Mouse (Mus musculus): ENCODE results near the gene Mtch1. TPM values are rescaled to one million over a fixed set of nuclear protein-coding genes. Genes with fewer than 3 reads are reported as not detected.

The Mtch1 gene
- total RNA-seq, 2 experiments from 2014 or later = 492 to 581 TPM

DNA sequence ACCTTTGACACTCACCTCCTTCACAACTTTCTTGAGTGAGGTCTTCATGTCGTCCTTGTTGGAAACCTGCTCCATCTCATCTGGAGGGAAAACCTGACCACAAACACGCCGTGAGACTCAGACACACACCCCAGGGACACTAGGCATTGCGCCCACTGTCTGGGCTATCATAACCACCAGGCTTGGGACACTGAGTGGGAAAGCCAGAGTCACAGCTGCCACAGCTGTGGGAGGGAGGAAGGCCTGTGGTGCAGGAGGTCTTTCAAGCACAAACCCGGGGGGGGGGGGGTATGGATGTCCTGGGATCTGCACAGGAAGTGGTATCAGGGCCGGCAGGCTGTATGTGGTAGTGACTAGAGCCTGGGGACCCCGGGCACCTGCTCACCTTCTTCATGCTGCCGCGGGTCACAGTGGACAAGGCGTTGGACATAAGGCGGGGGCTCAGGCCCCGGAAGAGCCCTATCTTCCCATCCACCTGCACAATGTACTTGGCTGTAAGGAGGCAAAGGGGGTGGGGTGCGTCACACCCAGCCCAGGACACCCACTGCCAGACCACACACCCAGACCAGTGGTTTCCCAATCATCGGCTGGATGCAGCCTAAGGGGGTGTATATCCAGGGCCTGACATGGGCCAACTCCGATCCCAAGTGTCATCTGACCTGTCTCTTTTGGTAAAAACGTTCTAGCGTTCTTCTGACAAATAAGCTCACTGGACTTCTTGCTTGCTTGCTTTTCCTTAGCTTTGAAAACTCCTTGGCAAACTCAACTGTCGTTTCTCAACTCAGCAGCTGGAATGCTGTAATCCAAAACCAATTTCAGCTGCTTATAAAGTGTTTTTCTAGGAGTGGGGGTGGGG, 7.1 kb downstream of the Mtch1 start:
- DNase-seq (ENCODE audit: low spot score in 2 of 2) = no peak
- intact Hi-C loops (cut with DNase I) = no loop called here

DNA sequence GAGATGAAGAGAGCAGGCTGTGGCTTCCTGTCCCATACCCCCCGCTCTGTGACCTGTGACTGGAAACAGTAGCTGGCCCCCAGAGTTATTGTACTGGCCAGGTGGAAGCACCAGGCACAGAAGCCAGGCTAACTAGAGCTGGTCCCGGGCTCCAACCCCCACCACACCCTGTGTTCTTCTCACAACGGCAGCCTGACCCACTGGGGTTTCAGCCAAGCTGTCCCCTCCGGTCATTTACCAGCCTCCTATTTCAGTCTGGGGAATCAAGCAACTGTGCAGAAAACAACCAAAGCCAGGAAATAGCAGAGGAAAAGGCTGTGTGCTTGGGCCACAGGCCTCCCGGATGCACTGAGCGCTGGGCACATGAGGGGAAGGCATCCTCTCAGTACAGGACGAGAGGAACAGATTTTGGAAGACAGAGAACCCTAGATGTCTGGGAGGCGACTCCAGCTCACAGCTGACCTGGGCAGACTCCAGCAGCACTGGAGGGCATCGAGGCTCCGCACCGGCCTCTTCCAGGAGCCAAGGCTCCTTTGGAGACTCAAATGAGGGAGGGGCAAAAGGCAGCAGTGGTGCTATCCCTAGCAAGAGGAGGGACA, 8.5 kb downstream of the Mtch1 start:
- intact Hi-C loops (cut with DNase I) = no loop called here
- DNase-seq (ENCODE audit: low spot score in 2 of 2) = no peak

DNA sequence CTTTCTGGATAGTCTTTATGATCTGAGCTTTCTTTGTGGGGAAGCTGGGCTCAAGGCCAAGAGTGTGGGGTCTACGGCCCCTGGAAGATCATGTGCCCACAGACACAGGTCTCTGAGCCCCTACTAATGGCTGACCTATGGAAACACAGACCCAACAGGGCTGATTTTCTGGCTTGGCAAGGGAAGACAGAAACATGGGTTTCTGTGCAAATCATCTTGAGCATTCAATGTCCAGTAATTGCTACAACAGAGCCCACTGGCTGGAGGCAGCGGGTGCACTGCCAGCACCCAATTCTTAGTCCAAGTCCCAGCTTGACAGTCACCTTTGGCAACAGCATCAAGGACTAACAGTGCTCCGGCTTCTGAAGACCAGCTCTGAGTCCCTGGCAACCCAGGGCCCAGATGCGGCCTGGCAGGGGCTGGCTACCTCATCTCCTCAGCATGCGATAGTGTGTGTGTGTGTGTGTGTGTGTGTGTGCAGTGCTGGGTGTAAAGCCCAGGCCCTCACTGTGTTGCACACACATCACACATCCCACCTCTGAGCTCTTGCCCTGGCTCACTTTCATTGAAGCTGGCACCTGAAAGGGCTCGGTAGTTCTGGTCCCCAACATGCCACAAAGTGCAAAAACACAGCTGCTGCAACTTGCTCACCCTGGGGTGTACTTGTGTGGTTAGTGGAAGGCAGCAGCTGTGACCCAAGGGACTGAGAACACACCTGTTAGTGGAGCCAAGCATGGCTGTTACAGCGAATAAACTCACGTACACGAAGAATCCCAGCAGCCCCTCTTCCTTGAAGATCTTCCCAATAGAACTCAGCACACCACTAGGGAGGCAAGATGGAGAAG, 9.5 kb downstream of the Mtch1 start:
- DNase-seq (ENCODE audit: low spot score in 2 of 2) = no peak
- intact Hi-C loops (cut with DNase I) = no loop called here

DNA sequence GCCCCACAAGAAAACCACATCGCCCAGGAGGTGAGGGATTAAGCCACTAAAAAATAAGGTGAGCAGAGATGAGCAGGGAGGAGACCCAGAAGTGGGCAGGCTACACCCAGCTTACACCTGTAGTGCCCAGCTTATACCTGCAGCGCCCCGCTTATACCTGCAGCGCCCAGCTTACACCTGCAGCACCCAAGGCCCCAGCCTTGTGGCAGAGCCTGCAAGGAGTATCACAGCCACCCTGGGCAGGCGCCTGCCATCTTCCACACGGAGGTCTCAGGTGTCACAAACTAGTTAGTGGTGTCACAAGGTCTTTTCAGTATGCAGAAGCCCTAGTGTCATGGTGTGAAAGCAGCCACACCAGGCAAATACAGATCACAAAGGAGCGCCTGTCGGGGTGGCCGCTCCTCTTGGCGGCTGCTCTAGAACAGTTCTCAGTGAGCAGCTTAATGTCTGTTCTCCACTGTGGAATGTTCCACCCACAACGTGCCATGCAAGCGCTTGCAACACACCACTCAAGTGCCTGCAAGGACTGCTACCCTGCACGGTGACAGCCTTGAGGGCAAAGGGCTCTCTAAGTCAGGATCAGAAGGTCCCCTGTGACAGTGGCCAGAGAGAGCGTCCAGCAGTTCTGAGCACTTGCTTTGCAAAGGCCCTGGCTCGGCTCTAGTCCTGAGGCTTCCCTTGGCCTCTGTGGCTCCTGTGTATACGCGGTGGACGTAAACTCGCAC, 11.3 kb downstream of the Mtch1 start:
- intact Hi-C loops (cut with DNase I) = no loop called here
- DNase-seq (ENCODE audit: low spot score in 2 of 2) = no peak

DNA sequence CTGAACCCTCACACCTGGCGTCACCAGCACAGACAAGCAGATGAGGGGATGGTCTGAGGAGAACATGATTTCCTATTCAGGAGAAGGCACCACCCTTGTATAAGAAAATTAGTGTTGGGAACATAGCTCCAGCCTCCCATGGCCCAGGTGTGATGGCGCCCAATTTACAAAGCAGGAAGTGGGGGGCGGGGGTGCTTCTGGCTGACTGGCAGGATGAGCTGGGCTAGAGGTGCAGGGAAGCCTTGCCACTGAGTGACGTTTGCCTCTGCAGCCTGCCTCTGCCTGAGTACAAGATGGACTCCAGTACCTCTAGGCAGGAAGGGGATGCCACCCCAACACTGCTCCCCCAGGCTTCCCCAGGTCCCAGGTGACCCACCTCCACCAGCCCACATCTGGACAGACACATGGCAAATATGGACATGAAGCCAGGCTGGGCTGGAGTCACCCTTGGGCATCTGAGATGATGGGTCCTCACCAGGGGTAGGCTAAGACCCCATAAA, 15.5 kb downstream of the Mtch1 start:
- intact Hi-C loops (cut with DNase I) = no loop called here
- DNase-seq (ENCODE audit: low spot score in 2 of 2) = no peak

DNA sequence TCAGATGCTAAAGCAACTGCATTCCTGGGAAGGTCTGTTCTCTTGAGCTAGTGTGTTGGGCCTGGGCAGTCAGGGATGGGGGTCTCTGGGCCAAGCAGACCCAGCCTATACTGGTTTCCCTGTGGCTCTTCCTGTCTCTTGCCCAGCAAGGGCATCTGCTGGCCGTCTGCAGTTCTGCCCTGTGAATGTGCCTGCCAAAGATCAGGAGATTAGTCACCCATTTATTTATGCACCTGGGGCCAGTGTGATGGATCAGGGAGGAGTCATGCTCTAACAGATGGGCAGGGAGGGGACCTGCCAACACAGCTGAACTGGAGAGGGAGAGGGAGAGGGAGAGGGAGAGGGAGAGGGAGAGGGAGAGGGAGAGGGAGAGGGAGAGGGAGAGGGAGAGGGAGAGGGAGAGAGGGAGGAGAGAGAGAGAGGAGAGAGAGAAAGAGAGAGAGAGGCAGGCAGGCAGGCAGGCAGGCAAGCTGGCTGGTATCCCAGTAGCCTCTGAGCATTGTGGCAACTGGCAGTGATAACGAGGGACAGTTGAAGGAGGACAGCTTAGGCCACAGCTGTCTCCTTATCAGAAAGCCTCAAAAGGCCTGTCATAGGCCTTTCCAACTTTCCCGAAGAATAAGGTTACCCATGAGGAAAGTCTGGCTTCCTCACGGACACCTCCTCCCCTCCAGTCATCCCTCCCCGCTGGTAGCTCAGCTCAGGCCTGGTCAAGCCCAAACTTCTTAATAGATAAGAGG, 16.9 kb downstream of the Mtch1 start:
- intact Hi-C loops (cut with DNase I) = no loop called here
- DNase-seq (ENCODE audit: low spot score in 2 of 2) = no peak

DNA sequence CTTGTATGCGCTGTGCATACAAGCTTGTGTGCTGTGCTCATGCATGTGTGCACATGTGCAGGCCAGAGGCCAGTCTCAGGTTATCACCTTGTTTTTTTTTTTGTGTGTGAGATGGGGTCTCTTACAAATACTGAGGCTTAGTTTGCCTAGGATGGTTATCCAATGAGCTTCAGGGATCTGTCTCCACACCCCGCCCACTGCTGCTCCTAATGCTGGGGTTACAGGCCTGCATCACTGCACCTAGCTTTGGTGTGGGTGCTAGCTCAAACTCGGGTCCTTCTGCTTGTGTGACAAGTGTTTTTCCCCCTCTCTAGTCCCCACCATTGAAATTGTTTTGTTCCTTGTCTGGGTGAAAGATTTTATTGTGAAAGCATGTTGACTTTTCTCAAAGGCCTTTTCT, 17.5 kb downstream of the Mtch1 start:
- intact Hi-C loops (cut with DNase I) = no loop called here

DNA sequence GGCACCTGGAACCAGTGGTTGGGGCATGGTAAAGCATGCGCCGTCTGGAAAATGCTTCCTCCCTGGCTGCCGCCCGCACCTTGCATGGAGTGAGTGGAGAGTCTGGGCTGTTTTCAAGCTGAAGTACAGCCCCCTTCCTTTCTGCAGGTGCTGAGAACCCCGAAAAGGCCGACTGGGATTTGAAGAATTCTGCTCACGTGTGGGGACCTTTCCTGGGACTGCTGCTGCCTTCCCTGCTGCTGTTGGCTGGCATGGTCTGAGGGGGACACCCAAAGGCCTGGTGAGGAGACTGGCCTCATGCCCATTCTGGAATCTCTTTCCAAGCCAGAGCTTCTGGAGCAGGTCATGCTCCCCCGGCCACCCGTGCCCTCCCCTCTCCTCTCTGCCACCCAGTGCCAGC, 20.0 kb downstream of the Mtch1 start:
- DNase-seq (ENCODE audit: low spot score in 2 of 2) = no peak
- intact Hi-C loops (cut with DNase I) = no loop called here

More for the DNA sequence above, 17.5 kb downstream of the Mtch1 start:
- DNase-seq (ENCODE audit: low spot score in 2 of 2) = no peak

DNA sequence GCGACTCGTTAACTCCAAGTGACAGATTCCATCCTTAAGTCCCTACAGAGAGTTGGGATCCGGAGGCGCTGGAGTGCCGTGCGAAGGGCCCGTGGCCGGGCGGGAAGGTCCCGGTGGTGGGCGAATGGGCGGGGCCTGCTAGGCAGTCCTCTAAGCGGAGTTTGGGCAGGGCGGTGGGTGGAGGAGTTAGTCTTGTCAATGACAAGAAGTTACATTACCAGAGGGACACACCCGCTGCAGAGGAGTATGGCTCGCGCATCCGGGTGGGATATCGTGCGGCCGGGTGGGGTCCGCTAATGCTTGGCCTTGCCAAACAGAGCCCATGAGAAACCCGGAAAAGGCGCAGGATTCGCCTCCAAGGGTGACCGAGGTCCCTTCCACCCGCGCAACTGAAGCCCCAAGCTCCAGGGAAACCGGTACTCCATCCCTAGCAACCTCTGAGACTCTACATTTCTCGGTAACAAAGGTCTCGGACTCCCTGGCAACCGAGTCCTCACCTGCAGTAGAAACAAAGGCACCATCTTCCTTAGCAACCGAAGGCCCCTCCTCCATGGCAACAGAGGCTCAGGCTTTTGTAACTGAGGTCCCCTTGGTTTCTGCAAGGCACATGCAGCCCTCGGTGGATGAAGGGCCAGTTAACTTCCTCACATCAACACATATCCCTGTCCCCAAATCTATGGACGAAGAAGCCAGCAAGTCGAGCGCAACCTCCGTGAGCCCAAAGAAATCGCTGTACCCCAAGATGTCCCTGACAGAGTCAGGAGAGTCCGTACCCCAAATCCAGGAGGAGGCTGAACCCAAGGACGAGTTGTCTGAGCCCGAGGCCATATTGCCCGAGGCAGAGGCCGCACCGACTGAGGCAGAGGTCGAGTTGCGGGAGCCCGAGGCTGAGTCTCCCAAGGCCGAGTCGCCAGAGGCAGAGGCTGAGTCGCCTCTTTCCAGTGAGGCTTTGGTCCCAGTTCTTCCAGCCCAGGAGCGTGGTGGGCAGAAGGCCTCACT, 20.9 kb downstream of the Mtch1 start:
- intact Hi-C loops (cut with DNase I) = no loop called here
- no peak for DNase-seq (ENCODE audit: low spot score in 2 of 2)

DNA sequence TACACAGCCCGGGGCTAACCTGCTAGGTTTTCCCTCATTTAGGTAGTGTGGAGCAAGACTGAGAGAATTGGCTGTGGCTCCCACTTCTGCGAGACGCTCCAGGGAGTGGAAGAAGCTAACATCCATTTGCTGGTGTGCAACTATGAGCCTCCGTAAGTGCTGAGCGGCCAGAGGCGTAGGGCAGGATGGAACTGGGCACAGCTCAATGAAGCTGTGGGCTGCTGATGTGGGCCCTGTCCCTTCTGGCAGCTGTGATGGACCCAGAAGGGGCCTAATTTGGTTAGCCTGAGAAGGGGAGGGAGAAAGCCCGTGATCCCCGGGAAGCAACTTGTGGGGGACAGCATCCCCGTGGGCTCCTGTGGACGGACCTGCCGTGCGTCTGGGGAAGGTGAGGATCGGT, 21.9 kb downstream of the Mtch1 start:
- intact Hi-C loops (cut with DNase I) = no loop called here
- DNase-seq (ENCODE audit: low spot score in 2 of 2) = no peak

DNA sequence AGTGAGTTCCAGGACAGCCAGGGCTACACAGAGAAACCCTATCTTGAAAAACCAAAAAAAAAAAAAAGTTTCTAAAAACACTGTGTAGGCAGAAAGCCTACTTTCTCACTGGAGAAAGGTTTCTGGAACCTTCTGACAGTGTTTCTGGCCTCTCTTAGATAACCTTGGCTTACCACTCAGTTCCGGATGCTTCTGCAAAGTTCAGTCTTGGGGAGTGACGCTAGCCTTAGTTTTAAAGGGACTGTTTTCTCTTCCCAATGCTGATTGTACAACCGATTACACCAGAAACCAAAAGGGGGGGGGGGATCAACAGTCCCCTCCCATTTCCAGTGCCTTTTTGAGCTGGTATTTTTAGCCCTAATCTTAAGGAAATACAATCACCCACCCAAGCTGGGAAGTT, 24.1 kb downstream of the Mtch1 start:
- no peak for DNase-seq (ENCODE audit: low spot score in 2 of 2)
- intact Hi-C loops (cut with DNase I) = no loop called here

DNA sequence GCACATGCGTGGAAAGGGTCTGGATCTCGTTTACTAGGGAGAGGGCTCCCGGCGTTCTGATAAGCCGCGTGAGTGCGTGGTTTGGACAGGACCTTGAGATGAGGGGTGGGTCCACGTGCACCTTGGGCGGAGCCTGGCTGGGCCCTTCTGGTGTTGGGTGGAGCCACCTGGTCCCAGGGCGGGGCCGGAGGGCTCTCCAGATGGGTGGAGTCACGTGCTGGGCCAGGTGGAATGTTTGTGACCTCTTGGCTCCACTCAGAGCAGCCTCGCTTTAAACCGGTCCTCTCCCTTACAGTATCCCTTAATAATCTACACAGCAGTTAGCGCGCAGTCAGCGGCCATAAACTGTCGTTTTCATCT, 25.2 kb downstream of the Mtch1 start:
- DNase-seq (ENCODE audit: low spot score in 2 of 2) = no peak
- intact Hi-C loops (cut with DNase I) = no loop called here

DNA sequence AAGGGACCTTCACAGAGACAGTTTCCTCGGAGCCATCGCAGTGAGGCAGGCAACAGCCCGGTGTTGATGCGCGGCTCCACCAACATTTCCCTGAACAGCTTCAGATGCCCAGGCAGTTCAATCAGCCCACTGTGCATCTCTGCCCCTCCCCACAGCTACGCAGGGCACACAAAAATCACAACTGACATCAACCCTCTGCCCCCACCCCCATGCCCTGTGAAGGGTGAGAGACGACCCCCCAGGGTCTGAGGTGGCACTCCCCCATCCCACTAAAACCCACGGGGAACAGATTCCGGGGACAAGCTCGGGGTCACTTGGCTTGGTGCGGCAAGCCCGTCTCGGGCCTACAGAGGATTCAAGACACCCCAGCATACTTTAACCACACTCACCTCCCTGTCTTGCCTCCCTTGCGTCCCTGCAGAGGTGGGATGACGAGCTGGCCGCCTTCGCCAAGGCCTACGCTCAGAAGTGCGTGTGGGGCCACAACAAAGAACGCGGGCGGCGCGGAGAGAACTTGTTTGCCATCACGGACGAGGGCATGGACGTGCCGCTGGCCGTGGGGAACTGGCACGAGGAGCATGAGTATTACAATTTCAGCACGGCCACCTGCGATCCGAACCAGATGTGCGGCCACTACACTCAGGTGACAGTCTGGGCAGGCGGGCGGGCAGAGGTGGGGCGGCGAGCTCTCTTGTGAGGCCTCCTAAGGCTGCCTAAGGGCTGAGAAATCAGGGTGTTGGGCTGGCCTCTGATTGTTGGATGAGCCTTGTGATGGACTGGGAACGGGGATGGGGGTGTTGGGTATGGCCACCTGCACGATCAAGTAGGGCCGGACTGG, 25.8 kb downstream of the Mtch1 start:
- intact Hi-C loops (cut with DNase I) = no loop called here
- no peak for DNase-seq (ENCODE audit: low spot score in 2 of 2)

DNA sequence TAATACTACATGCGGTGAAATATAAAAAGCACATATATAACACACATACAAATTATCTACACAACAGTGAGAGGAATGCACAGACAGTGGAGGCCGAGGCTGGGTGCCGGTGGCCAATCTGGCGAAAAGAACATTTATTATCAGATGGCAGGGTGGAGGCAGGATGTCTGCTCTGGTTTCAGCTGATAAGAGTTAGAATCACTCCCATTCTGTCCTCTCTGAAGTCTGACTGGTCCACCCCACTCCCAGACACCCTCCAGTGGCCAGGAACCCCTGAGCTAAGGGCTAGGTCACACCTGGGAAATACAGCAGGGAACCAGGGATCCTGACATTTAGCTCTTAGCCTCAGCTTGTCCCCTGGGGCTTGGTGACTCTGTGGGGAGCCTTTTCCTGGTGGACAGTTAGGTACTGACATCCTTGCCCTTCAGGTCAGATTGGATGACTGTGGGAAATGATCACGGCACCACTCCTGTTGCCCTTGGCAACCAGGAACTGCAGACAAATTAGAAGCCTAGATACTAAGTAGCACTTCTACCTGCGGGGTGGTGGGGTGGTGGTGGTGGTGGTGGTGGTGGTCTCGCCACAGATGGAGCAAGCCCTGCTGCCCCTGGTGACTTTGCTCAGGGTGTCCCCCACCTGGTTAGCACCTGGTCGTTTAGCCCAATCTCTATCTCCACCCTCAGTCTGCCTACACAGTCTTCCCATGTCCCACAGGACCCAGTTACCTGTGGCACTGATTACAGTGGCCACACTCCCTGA, 27.7 kb downstream of the Mtch1 start:
- intact Hi-C loops (cut with DNase I) = loop anchor here (5.0 kb wide), 1 partner anchor 42 kb away; the partner anchor contains the start of gene Fgd2
- no peak for DNase-seq (ENCODE audit: low spot score in 2 of 2)

DNA sequence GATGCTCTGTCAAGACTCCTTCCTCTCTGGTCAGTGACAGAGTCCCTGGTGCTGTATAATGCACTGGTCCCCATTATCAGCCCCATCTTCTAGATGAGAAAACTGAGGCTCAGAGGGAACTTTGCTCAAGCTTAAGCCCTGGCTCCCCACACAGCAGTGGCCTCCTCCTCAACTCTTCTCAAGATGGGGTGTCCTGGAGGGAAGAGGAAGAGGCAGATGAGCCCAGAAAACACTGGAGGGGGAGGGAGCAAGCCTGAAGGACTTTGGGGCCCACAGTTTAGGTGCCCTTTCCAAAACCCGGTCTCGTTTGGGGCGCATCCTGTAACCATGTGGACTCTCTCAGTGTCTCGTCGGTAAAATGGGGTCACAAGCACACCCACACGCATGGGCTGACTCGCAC, 28.3 kb downstream of the Mtch1 start:
- no peak for DNase-seq (ENCODE audit: low spot score in 2 of 2)
- intact Hi-C loops (cut with DNase I) = loop anchor here (5.0 kb wide), 1 partner anchor 43 kb away; the partner anchor contains the start of gene Fgd2

DNA sequence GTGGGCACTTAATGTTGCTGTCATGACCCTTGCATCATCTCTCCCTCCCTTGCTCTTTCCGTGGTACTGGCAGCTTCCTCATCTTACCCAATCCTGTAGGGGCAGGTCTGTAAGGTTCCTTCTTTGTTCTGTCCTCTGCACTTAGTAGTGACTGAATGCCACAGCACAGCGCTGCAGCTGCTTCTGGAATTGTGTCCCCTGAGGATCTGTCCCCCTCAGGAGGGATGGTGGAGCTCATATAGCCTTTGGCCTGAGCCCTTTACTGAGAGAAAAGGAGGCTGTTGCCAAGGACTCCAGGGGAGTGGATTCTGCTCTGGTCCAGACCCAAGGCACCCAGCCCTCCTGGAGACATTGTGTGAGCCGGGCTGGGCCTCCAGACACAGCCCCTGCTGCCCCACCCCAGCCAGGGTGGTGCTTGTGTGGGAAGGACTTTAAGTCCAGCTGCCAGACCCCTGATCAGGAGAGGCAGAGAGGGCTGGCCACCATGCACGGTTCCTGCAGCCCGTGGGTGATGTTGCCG, 28.9 kb downstream of the Mtch1 start:
- intact Hi-C loops (cut with DNase I) = loop anchor here (5.0 kb wide), 1 partner anchor 44 kb away; the partner anchor contains the start of gene Fgd2
- DNase-seq (ENCODE audit: low spot score in 2 of 2) = no peak
